Mouse (Mus musculus): ENCODE data around the gene Tnfrsf4. TPM values are rescaled to one million over a fixed set of nuclear protein-coding genes. Genes with fewer than 3 reads are reported as not detected.

The Tnfrsf4 gene
- 6.4 and 12.4 TPM in 2 replicates for polyA plus RNA-seq (2011; ENCODE audit: insufficient read depth, insufficient read length, low replicate concordance, missing spikeins)

GRCm38 (mm10) chr4:156013637-156014036 lies at the start of gene Tnfrsf4:
Tnfrsf4 (plus strand) TSS chr4:156013843.
- no peaks in the 10 kb centered on the region; the same call in 1 of the 2 replicates for H3K4me1 ChIP-seq (ENCODE audit: control insufficient read depth, insufficient read depth, low read length)
- H3K27ac ChIP-seq (ENCODE audit: control insufficient read depth, insufficient read depth, low read depth, low read length, poor library complexity): no peak within 1 kb of the TSS
- TF ChIP-seq CTCF (IDR thresholded peaks at IDR 0.05; ENCODE audit: control insufficient read depth, insufficient read depth, low read length): no peak
- no peak for TF ChIP-seq POLR2A (IDR thresholded peaks at IDR 0.05; ENCODE audit: borderline replicate concordance, control insufficient read depth, low read depth, low read length)
- H3K4me3 ChIP-seq (replicated peaks; ENCODE audit: control insufficient read depth, low read depth, low read length): no peak within 1 kb of the TSS
- 81% methylated on average over 8 of the region's 8 CpGs for WGBS

- TF ChIP-seq CTCF (IDR thresholded peaks at IDR 0.05; ENCODE audit: control insufficient read depth, insufficient read depth, low read length) (no peak), POLR2A (IDR thresholded peaks at IDR 0.05; ENCODE audit: borderline replicate concordance, control insufficient read depth, low read depth, low read length) (no peak)
- H3K4me1 ChIP-seq (ENCODE audit: control insufficient read depth, insufficient read depth, low read length): no peaks in the 10 kb centered on the region; the same call in 1 of the 2 replicates
- WGBS: 86% methylated on average over 11 of the region's 11 CpGs
Measured at GRCm38 (mm10) chr4:155964396-155964795, 49.2 kb upstream of the Tnfrsf4 start.

GRCm38 (mm10) chr4:155969043-155969653 lies 44.5 kb upstream of the Tnfrsf4 start:
- no peak for TF ChIP-seq CTCF (IDR thresholded peaks at IDR 0.05; ENCODE audit: control insufficient read depth, insufficient read depth, low read length)
- TF ChIP-seq POLR2A (IDR thresholded peaks at IDR 0.05; ENCODE audit: borderline replicate concordance, control insufficient read depth, low read depth, low read length): no peak
- H3K27ac ChIP-seq (ENCODE audit: control insufficient read depth, insufficient read depth, low read depth, low read length, poor library complexity): no peak overlapping the region
- H3K4me1 ChIP-seq (ENCODE audit: control insufficient read depth, insufficient read depth, low read length): no peaks in the 10 kb centered on the region
- H3K4me3 ChIP-seq (replicated peaks; ENCODE audit: control insufficient read depth, low read depth, low read length): no peak overlapping the region
- 68% methylated on average over 13 of the region's 13 CpGs for WGBS

More at GRCm38 (mm10) chr4:155964396-155964795, 49.2 kb upstream of the Tnfrsf4 start:
- no peak overlapping the region for H3K4me3 ChIP-seq (replicated peaks; ENCODE audit: control insufficient read depth, low read depth, low read length)
- peak overlapping the region; percentile 25; the same call in 1 of the 2 replicates for H3K27ac ChIP-seq (ENCODE audit: control insufficient read depth, insufficient read depth, low read depth, low read length, poor library complexity)

GRCm38 (mm10) chr4:155970286-155970685 lies 43.4 kb upstream of the Tnfrsf4 start:
- H3K27ac ChIP-seq (ENCODE audit: control insufficient read depth, insufficient read depth, low read depth, low read length, poor library complexity): no peak overlapping the region
- no peak for TF ChIP-seq POLR2A (IDR thresholded peaks at IDR 0.05; ENCODE audit: borderline replicate concordance, control insufficient read depth, low read depth, low read length)
- no peak for TF ChIP-seq CTCF (IDR thresholded peaks at IDR 0.05; ENCODE audit: control insufficient read depth, insufficient read depth, low read length)
- no peak overlapping the region for H3K4me3 ChIP-seq (replicated peaks; ENCODE audit: control insufficient read depth, low read depth, low read length)
- WGBS: 59% methylated on average over 5 of the region's 5 CpGs
- H3K4me1 ChIP-seq (ENCODE audit: control insufficient read depth, insufficient read depth, low read length): no peaks in the 10 kb centered on the region

GRCm38 (mm10) chr4:155972651-155973050 lies 41.0 kb upstream of the Tnfrsf4 start:
- no peak overlapping the region for H3K27ac ChIP-seq (ENCODE audit: control insufficient read depth, insufficient read depth, low read depth, low read length, poor library complexity)
- 88% methylated on average over 6 of the region's 6 CpGs for WGBS
- TF ChIP-seq CTCF (IDR thresholded peaks at IDR 0.05; ENCODE audit: control insufficient read depth, insufficient read depth, low read length): no peak
- no peak for TF ChIP-seq POLR2A (IDR thresholded peaks at IDR 0.05; ENCODE audit: borderline replicate concordance, control insufficient read depth, low read depth, low read length)
- no peaks in the 10 kb centered on the region for H3K4me1 ChIP-seq (ENCODE audit: control insufficient read depth, insufficient read depth, low read length)
- H3K4me3 ChIP-seq (replicated peaks; ENCODE audit: control insufficient read depth, low read depth, low read length): no peak overlapping the region

GRCm38 (mm10) chr4:155973239-155973638 lies 40.4 kb upstream of the Tnfrsf4 start:
- TF ChIP-seq CTCF (IDR thresholded peaks at IDR 0.05; ENCODE audit: control insufficient read depth, insufficient read depth, low read length) (no peak), POLR2A (IDR thresholded peaks at IDR 0.05; ENCODE audit: borderline replicate concordance, control insufficient read depth, low read depth, low read length) (no peak)
- Histone ChIP-seq H3K27ac (ENCODE audit: control insufficient read depth, insufficient read depth, low read depth, low read length, poor library complexity) (no peak overlapping the region), H3K4me1 (ENCODE audit: control insufficient read depth, insufficient read depth, low read length) (no peaks in the 10 kb centered on the region), H3K4me3 (replicated peaks; ENCODE audit: control insufficient read depth, low read depth, low read length) (no peak overlapping the region)
- 76% methylated on average over 2 of the region's 2 CpGs for WGBS

- Histone ChIP-seq H3K4me3 (replicated peaks; ENCODE audit: control insufficient read depth, low read depth, low read length) (no peak overlapping the region), H3K4me1 (ENCODE audit: control insufficient read depth, insufficient read depth, low read length) (no peaks in the 10 kb centered on the region; the same call in 1 of the 2 replicates), H3K27ac (ENCODE audit: control insufficient read depth, insufficient read depth, low read depth, low read length, poor library complexity) (no peak overlapping the region)
- 53% methylated on average over 12 of the region's 12 CpGs for WGBS
- TF ChIP-seq CTCF (IDR thresholded peaks at IDR 0.05; ENCODE audit: control insufficient read depth, insufficient read depth, low read length) (no peak), POLR2A (IDR thresholded peaks at IDR 0.05; ENCODE audit: borderline replicate concordance, control insufficient read depth, low read depth, low read length) (no peak)
Measured at GRCm38 (mm10) chr4:155981436-155982082, 32.1 kb upstream of the Tnfrsf4 start.

- 42% methylated on average over 2 of the region's 2 CpGs for WGBS
- TF ChIP-seq POLR2A (IDR thresholded peaks at IDR 0.05; ENCODE audit: borderline replicate concordance, control insufficient read depth, low read depth, low read length) (no peak), CTCF (IDR thresholded peaks at IDR 0.05; ENCODE audit: control insufficient read depth, insufficient read depth, low read length) (no peak)
- Histone ChIP-seq H3K4me3 (replicated peaks; ENCODE audit: control insufficient read depth, low read depth, low read length) (no peak overlapping the region), H3K4me1 (ENCODE audit: control insufficient read depth, insufficient read depth, low read length) (no peaks in the 10 kb centered on the region; the same call in 1 of the 2 replicates), H3K27ac (ENCODE audit: control insufficient read depth, insufficient read depth, low read depth, low read length, poor library complexity) (no peak overlapping the region)
Measured at GRCm38 (mm10) chr4:155983788-155984187, 29.9 kb upstream of the Tnfrsf4 start.
